Mouse (Mus musculus) heart, embryonic 14.5 days (tissue): ENCODE data around the gene Tom1l2. TPM values are rescaled to one million over a fixed set of nuclear protein-coding genes. Genes with fewer than 3 reads are reported as not detected.

Experiments used
- ATAC-seq: fragments of 200-750 bp; cut with Nextera tagmentation; 2 replicates; pipeline ENCODE4 v1.8.0; 2017; ENCODE audit warnings: low read depth, moderate TSS enrichment; ENCODE audit not compliant: insufficient number of reproducible peaks, insufficient read depth, low FRiP score
- H3K27ac ChIP-seq, 2 experiments: fragments of 200-500 bp in 1 of 2; fragments of 300-500 bp in 1 of 2; sonication (generic) in 1 of 2; replicated peaks in 1 of 2; 2 replicates each; pipeline ENCODE4 v1.5.1; 2012 to 2014; ENCODE audit warnings: low read depth in 2 of 2, low read length in 2 of 2, control low read depth in 1 of 2, mild to moderate bottlenecking in 1 of 2, mixed read lengths in 1 of 2; ENCODE audit not compliant: control insufficient read depth in 1 of 2, insufficient read depth in 1 of 2
- H3K27me3 ChIP-seq: fragments of 300-500 bp; sonication (generic); 2 replicates; pipeline ENCODE4 v1.6.1; 2014; ENCODE audit warnings: mild to moderate bottlenecking, low read length, control low read depth; ENCODE audit not compliant: control insufficient read depth, insufficient read depth
- H3K36me3 ChIP-seq: fragments of 300-500 bp; sonication (generic); 2 replicates; pipeline ENCODE4 v1.6.1; 2014; ENCODE audit warnings: mild to moderate bottlenecking, control low read depth, low read length, mixed read lengths; ENCODE audit not compliant: control insufficient read depth, insufficient read depth
- H3K4me1 ChIP-seq, 2 experiments: fragments of 200-500 bp in 1 of 2; fragments of 300-500 bp in 1 of 2; sonication (generic) in 1 of 2; 2 replicates each; pipeline ENCODE4 v1.6.1; 2012 to 2014; ENCODE audit warnings: low read length in 2 of 2, control low read depth in 1 of 2, mixed read lengths in 1 of 2; ENCODE audit not compliant: control insufficient read depth in 2 of 2, insufficient read depth in 2 of 2
- H3K4me2 ChIP-seq: fragments of 300-500 bp; sonication (generic); 2 replicates; pipeline ENCODE4 v1.6.1; 2014; ENCODE audit warnings: mild to moderate bottlenecking, low read length
- H3K4me3 ChIP-seq, 2 experiments: fragments of 200-500 bp in 1 of 2; fragments of 300-500 bp in 1 of 2; sonication (generic) in 1 of 2; 2 replicates each; pipeline ENCODE4 v1.5.1; 2012 to 2014; ENCODE audit warnings: low read length in 2 of 2, mild to moderate bottlenecking in 2 of 2, control low read depth in 1 of 2, low read depth in 1 of 2, moderate library complexity in 1 of 2; ENCODE audit not compliant: control insufficient read depth in 1 of 2, insufficient read depth in 1 of 2
- H3K9ac ChIP-seq: fragments of 300-500 bp; sonication (generic); 2 replicates; pipeline ENCODE4 v1.6.1; 2014; ENCODE audit warnings: mild to moderate bottlenecking, low read length
- H3K9me3 ChIP-seq: fragments of 300-500 bp; sonication (generic); 2 replicates; pipeline ENCODE4 v1.6.1; 2016; ENCODE audit warnings: low read length, control low read depth; ENCODE audit not compliant: control insufficient read depth
- WGBS: fragments of 180-500 bp; shearing (Covaris S2); extraction: QIAGEN DNeasy Blood & Tissue Kit; methylation state at CpG from one replicate; pipeline ENCODE4 v1.1.7; 2014; 5-methylcytosine and 5-hydroxymethylcytosine counted together
- polyA plus RNA-seq: library from polyadenylated mRNA; unstranded; fragments of >200 nt; fragmentation: Nextera tagmentation; extraction: Ambion mirVana; gene quantifications from 2 replicates; pipeline ENCODE4 v1.2.1, GENCODE M21; 2014

Gene Tom1l2
- polyA plus RNA-seq, 1 experiment from 2014 or later, result 25.7 TPM

DNA sequence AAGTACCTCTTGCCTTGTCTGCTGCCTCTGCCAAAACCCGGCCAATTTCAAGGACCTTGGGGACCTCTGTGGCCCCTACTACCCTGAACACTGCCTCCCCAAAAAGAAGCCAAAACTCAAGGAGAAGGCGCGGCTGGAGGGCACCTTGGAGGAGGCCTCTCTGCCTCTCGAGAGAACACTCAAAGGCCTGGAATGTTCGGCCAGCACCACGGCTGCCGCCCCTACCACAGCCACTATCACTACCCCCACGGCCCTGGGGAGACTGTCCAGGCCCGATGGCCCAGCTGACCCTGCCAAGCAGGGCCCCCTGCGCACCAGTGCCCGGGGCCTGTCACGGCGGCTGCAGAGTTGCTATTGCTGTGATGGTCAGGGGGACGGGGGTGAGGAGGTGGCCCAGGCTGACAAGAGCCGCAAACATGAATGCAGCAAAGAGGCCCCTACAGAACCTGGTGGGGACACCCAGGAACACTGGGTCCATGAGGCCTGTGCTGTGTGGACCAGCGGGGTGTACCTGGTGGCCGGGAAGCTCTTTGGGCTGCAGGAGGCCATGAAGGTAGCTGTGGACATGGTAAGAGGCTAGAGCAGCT, 162.6 kb downstream of the Tom1l2 start:
- ATAC-seq, result no peak
- H3K27ac ChIP-seq, result no peak overlapping the region; a peak in 1 of 4 replicates
- H3K9ac ChIP-seq, result no peak overlapping the region
- peaks cover 6% of the 10 kb centered on the region; the same call in 1 of the 2 replicates for H3K9me3 ChIP-seq
- WGBS, result 74% methylated on average over 17 of the region's 17 CpGs
- no peak overlapping the region for H3K4me3 ChIP-seq
- H3K27me3 ChIP-seq, result no peaks in the 10 kb centered on the region
- H3K4me1 ChIP-seq, result peaks cover 2 to 8% of the 10 kb centered on the region in 2 experiments; a peak in 3 of 4 replicates
- H3K4me2 ChIP-seq, result no peak overlapping the region
- peaks cover 94% of the 10 kb centered on the region for H3K36me3 ChIP-seq

DNA sequence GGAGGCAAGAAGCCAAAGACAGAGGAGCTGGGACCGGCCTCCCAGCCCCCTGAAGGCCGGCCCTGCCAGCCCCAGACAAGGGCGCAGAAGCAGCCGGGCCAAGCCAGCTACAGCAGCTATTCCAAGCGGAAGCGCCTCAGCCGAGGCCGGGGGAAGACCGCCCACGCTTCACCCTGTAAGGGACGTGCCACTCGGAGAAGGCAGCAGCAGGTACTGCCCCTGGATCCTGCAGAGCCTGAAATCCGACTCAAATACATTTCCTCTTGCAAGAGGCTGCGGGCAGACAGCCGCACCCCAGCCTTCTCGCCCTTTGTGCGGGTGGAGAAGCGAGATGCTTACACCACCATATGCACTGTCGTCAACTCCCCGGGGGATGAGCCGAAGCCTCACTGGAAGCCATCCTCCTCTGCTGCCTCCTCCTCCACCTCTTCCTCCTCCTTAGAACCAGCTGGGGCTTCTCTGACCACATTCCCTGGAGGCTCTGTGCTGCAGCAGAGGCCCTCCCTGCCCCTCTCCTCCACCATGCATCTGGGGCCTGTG, 163.1 kb downstream of the Tom1l2 start:
- Histone ChIP-seq H3K36me3 (peaks cover 90% of the 10 kb centered on the region), H3K4me3 (no peak overlapping the region), H3K27me3 (no peaks in the 10 kb centered on the region), H3K9me3 (peaks cover under 1% of the 10 kb centered on the region; the same call in 1 of the 2 replicates), H3K9ac (no peak overlapping the region), H3K27ac (peak overlapping the region in 1 of 2 experiments; percentile 12; a peak in 1 of 4 replicates), H3K4me1 (peaks cover 6 to 14% of the 10 kb centered on the region in 2 experiments), H3K4me2 (no peak overlapping the region)
- no peak for ATAC-seq
- WGBS, result 73% methylated on average over 21 of the region's 21 CpGs

DNA sequence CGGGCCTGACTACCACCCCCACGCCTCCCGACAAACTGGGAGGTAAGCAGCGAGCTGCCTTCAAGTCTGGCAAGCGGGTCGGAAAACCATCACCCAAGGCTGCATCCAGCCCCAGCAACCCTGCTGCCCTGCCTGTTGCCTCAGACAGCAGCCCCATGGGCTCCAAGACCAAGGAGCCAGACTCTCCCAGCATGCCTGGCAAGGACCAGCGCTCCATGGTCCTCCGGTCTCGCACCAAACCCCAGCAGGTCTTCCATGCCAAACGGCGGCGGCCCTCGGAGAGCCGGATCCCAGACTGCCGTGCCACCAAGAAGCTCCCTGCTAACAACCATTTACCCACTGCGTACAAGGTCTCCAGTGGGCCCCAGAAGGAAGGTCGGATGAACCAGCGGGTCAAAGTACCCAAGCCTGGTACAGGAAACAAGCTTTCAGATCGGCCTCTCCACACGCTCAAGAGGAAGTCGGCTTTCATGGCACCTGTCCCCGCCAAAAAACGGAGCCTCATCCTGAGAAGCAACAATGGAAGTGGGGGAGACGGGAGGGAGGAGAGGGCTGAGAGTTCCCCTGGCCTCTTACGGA, 164.3 kb downstream of the Tom1l2 start:
- ATAC-seq, result no peak
- no peak overlapping the region for H3K9ac ChIP-seq
- H3K4me1 ChIP-seq, result peaks cover 14 to 26% of the 10 kb centered on the region in 2 experiments
- H3K9me3 ChIP-seq, result no peaks in the 10 kb centered on the region
- no peaks in the 10 kb centered on the region for H3K27me3 ChIP-seq
- no peak overlapping the region for H3K27ac ChIP-seq
- 89% methylated on average over 25 of the region's 25 CpGs for WGBS
- H3K4me2 ChIP-seq, result no peak overlapping the region
- H3K4me3 ChIP-seq, result no peak overlapping the region
- H3K36me3 ChIP-seq, result peaks cover 78% of the 10 kb centered on the region

DNA sequence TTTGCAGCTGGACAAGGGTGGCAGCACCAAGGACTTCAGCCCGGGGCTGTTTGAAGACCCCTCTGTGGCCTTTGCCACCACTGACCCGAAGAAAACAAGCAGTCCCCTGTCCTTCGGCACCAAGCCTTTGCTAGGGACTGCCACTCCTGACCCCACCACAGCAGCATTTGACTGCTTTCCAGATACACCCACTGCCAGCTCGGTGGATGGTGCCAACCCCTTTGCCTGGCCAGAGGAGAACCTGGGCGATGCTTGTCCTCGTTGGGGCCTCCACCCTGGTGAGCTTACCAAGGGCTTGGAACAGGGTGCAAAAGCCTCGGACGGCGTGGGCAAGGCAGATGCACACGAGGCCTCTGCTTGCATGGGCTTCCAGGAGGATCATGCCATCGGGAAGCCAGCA, 165.6 kb downstream of the Tom1l2 start:
- no peaks in the 10 kb centered on the region for H3K27me3 ChIP-seq
- no peaks in the 10 kb centered on the region for H3K9me3 ChIP-seq
- H3K27ac ChIP-seq, result no peak overlapping the region
- WGBS, result 85% methylated on average over 11 of the region's 11 CpGs
- H3K4me3 ChIP-seq, result no peak overlapping the region
- ATAC-seq, result no peak
- H3K9ac ChIP-seq, result no peak overlapping the region
- peaks cover 24 to 39% of the 10 kb centered on the region in 2 experiments for H3K4me1 ChIP-seq
- H3K4me2 ChIP-seq, result no peak overlapping the region
- peaks cover 71% of the 10 kb centered on the region for H3K36me3 ChIP-seq

DNA sequence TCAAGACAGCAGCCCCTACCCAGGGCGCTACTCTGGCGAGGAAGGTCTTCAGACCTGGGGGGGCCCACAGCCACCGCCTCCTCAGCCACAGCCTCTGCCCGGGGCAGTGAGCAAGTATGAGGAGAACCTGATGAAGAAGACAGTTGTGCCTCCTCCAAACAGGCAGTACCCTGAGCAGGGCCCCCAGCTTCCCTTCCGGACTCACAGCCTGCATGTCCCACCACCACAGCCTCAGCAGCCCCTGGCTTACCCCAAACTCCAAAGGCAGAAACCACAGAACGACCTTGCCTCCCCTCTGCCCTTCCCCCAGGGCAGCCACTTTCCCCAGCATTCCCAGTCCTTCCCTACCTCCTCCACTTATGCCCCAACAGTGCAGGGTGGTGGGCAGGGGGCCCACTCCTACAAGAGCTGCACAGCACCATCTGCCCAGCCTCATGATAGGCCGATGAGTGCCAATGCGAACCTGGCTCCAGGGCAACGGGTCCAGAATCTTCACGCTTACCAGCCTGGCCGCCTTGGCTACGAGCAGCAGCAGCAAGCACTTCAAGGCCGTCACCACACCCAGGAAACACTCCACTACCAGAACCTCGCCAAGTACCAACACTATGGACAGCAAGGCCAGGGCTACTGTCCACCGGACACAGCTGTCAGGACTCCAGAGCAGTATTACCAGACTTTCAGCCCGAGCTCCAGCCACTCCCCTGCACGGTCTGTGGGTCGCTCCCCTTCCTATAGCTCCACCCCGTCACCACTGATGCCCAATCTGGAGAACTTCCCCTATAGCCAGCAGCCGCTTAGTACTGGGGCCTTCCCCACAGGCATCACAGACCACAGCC, 167.1 kb downstream of the Tom1l2 start:
- no peaks in the 10 kb centered on the region for H3K27me3 ChIP-seq
- H3K4me3 ChIP-seq, result no peak overlapping the region
- no peak for ATAC-seq
- no peak overlapping the region for H3K27ac ChIP-seq
- H3K36me3 ChIP-seq, result peaks cover 57% of the 10 kb centered on the region
- no peak overlapping the region; the same call in 1 of the 2 replicates for H3K9ac ChIP-seq
- peaks cover 33 to 51% of the 10 kb centered on the region in 2 experiments for H3K4me1 ChIP-seq
- 69% methylated on average over 20 of the region's 20 CpGs for WGBS
- no peaks in the 10 kb centered on the region for H3K9me3 ChIP-seq
- no peak overlapping the region for H3K4me2 ChIP-seq

DNA sequence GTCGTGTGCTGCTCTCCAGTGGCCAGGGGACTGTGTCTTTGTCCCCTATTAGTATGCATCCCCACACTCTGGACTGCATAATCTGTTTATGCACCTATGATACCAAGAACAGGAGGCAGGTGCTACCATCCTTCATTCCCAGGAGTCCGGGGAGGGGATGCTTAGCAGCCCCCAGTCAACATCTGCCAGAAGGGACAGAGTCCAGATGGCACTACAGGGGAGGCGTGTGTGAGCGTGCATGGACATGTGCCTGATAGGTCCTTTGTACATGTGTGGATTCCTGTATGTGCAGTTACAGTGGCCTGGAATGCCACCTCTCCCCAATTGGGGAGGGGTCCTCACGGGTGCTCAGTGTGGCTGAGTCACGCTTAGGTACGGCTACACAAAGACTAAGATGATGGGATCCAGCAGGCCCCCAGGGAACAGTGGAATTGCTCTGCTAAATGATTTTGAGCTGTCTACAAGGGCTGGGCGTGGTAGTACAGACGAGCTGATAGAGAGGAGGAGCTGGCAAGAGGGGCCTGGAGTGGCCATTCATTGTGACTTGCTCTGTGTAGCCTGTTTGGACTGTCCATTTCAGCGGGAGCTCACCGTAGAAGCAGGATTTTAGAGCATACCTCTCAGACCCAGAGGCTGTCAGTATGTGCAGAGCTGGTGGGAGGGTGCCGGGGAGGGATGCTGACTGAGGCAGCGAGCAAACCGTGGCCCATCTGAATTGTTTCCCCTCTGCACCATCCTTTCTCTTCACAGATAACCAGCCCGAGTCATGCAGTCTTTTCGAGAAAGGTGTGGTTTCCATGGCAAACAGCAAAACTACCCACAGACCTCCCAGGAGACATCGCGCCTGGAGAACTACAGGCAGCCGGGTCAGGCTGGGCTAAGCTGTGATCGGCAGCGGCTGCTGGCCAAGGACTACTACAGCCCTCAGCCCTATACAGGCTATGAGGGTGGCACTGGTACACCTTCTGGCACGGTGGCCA, 168.1 kb downstream of the Tom1l2 start:
- H3K4me1 ChIP-seq, result peaks cover 33 to 59% of the 10 kb centered on the region in 2 experiments
- H3K36me3 ChIP-seq, result peaks cover 52% of the 10 kb centered on the region
- 0 out of 4 replicates have a peak overlapping the region, but pooled peaks of 1 of the 2 experiments have one; percentile 14 for H3K27ac ChIP-seq
- no peaks in the 10 kb centered on the region for H3K9me3 ChIP-seq
- 41% methylated on average over 22 of the region's 22 CpGs for WGBS
- no peak overlapping the region for H3K4me2 ChIP-seq
- no peak for ATAC-seq
- no peak overlapping the region for H3K4me3 ChIP-seq
- H3K9ac ChIP-seq, result peak overlapping the region; percentile 36; the same call in 1 of the 2 replicates
- H3K27me3 ChIP-seq, result no peaks in the 10 kb centered on the region
